ENCODE assay signal across 9 mouse cellular contexts in the genomic region with DNA sequence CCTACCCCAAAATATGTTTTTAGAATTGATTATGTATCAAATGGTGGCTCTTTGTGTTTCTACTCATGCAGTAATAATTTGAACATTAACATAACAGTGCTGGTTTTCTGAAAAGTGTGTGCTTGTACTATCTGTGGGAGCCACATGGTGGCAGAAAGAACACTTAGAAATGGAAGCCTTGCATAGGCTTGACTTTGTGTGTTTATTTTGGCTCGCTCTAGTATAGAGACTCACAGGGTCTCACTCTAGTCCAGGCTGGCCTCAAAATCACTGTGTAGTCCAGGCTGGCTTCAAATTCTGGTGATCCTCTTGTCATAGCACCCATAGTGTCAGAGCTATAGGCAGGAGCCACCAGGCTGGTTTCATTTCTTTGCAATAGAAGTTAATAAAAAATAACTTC. TPM values are rescaled to one million over a fixed set of nuclear protein-coding genes. Genes with fewer than 3 reads are reported as not detected.
DNase-seq lines count a peak whose midpoint lies in the region; ATAC-seq lines count a peak whose summit lies in the region.
"Had no signal": no experiment of that assay in that cellular context is flagged by ENCODE, and none has a peak within 500 bp of the region (broad histone marks: within the 10 kb centered on the region; RNA-seq: fewer than 3 reads in every experiment).

No protein-coding gene starts in this region.

- no peak overlapping the region for H3K4me3 ChIP-seq in forebrain, embryonic 13.5 days
- no peak overlapping the region for H3K4me3 ChIP-seq in forebrain, embryonic 10.5 days
- H3K4me3 ChIP-seq in midbrain, embryonic 11.5 days (ENCODE audit: low read depth, low read length), result no peak overlapping the region
- no peak overlapping the region for H3K4me3 ChIP-seq in midbrain, embryonic 10.5 days
- H3K4me3 ChIP-seq in neural tube, embryonic 15.5 days (replicated peaks), result no peak overlapping the region
- H3K4me3 ChIP-seq: embryonic facial prominence, embryonic 13.5 days had no signal

- no peaks in the 10 kb centered on the region for H3K36me3 ChIP-seq in forebrain, embryonic 13.5 days (ENCODE audit: poor library complexity, severe bottlenecking)
- H3K36me3 ChIP-seq in forebrain, embryonic 10.5 days (replicated peaks), result no peaks in the 10 kb centered on the region
- no peaks in the 10 kb centered on the region for H3K36me3 ChIP-seq in midbrain, embryonic 11.5 days (ENCODE audit: control insufficient read depth, insufficient read depth, low read length)
- no peaks in the 10 kb centered on the region for H3K36me3 ChIP-seq in midbrain, embryonic 10.5 days
- H3K36me3 ChIP-seq in neural tube, embryonic 15.5 days, result peaks cover 3% of the 10 kb centered on the region; the same call in 1 of the 2 replicates
- H3K36me3 ChIP-seq: embryonic facial prominence, embryonic 13.5 days had no signal

- WGBS in forebrain, embryonic 13.5 days, result 89% methylated on average over 1 of the region's 1 CpGs
- 94% methylated on average over 1 of the region's 1 CpGs for WGBS in forebrain, embryonic 10.5 days
- WGBS in midbrain, embryonic 11.5 days, result 92% methylated on average over 1 of the region's 1 CpGs
- 88% methylated on average over 1 of the region's 1 CpGs for WGBS in midbrain, embryonic 10.5 days
- 68% methylated on average over 1 of the region's 1 CpGs for WGBS in neural tube, embryonic 15.5 days

- ATAC-seq in forebrain, embryonic 13.5 days, result peak; percentile 51; the same call in 1 of the 2 replicates
- peak; percentile 42; the same call in 1 of the 2 replicates for ATAC-seq in midbrain, embryonic 11.5 days (ENCODE audit: low FRiP score)
- ATAC-seq in inflammation-experienced regulatory T-cells, adult 6 months, result peak; percentile 66
- ATAC-seq in neural tube, embryonic 15.5 days (ENCODE audit: low FRiP score), result 0 out of 2 replicates have a peak, but pooled peaks have one; percentile 33

- no peaks in the 10 kb centered on the region for H3K9me3 ChIP-seq in forebrain, embryonic 13.5 days (replicated peaks)
- H3K9me3 ChIP-seq in forebrain, embryonic 10.5 days, result no peaks in the 10 kb centered on the region
- H3K9me3 ChIP-seq in midbrain, embryonic 11.5 days (ENCODE audit: control insufficient read depth, low read length), result no peaks in the 10 kb centered on the region
- no peaks in the 10 kb centered on the region for H3K9me3 ChIP-seq in midbrain, embryonic 10.5 days (replicated peaks)
- H3K9me3 ChIP-seq in neural tube, embryonic 15.5 days (replicated peaks), result no peaks in the 10 kb centered on the region
- H3K9me3 ChIP-seq: embryonic facial prominence, embryonic 13.5 days had no signal

- no peaks in the 10 kb centered on the region for H3K27me3 ChIP-seq in forebrain, embryonic 13.5 days
- no peaks in the 10 kb centered on the region for H3K27me3 ChIP-seq in forebrain, embryonic 10.5 days (ENCODE audit: poor library complexity, severe bottlenecking)
- no peaks in the 10 kb centered on the region for H3K27me3 ChIP-seq in midbrain, embryonic 11.5 days (ENCODE audit: control insufficient read depth, insufficient read depth, low read length)
- no peaks in the 10 kb centered on the region for H3K27me3 ChIP-seq in midbrain, embryonic 10.5 days (ENCODE audit: low read depth, poor library complexity, severe bottlenecking)
- no peaks in the 10 kb centered on the region for H3K27me3 ChIP-seq in neural tube, embryonic 15.5 days (replicated peaks)
- H3K27me3 ChIP-seq: embryonic facial prominence, embryonic 13.5 days had no signal

- H3K4me1 ChIP-seq in forebrain, embryonic 13.5 days, result no peaks in the 10 kb centered on the region; the same call in 1 of the 2 replicates
- peaks cover 5% of the 10 kb centered on the region for H3K4me1 ChIP-seq in forebrain, embryonic 10.5 days
- H3K4me1 ChIP-seq in midbrain, embryonic 11.5 days (ENCODE audit: control insufficient read depth, insufficient read depth, low read length), result no peaks in the 10 kb centered on the region
- no peaks in the 10 kb centered on the region for H3K4me1 ChIP-seq in midbrain, embryonic 10.5 days
- H3K4me1 ChIP-seq in neural tube, embryonic 15.5 days, result peaks cover 15% of the 10 kb centered on the region

- no peak overlapping the region for H3K27ac ChIP-seq in forebrain, embryonic 13.5 days
- H3K27ac ChIP-seq in forebrain, embryonic 10.5 days, result no peak overlapping the region
- H3K27ac ChIP-seq in midbrain, embryonic 11.5 days (ENCODE audit: low read depth, low read length), result no peak overlapping the region
- H3K27ac ChIP-seq in midbrain, embryonic 10.5 days (replicated peaks), result no peak overlapping the region
- H3K27ac ChIP-seq in neural tube, embryonic 15.5 days (replicated peaks), result no peak overlapping the region
- H3K27ac ChIP-seq: embryonic facial prominence, embryonic 13.5 days had no signal

- no peak overlapping the region for H3K9ac ChIP-seq in forebrain, embryonic 13.5 days
- no peak overlapping the region for H3K9ac ChIP-seq in midbrain, embryonic 11.5 days (ENCODE audit: low read length)
- no peak overlapping the region for H3K9ac ChIP-seq in neural tube, embryonic 15.5 days (replicated peaks)
- H3K9ac ChIP-seq: embryonic facial prominence, embryonic 13.5 days had no signal

- no peak overlapping the region for H3K4me2 ChIP-seq in forebrain, embryonic 13.5 days
- H3K4me2 ChIP-seq in midbrain, embryonic 11.5 days, result no peak overlapping the region
- H3K4me2 ChIP-seq in neural tube, embryonic 15.5 days, result no peak overlapping the region
- H3K4me2 ChIP-seq: embryonic facial prominence, embryonic 13.5 days had no signal

- no peak for DNase-seq in forebrain, embryonic 10.5 days (ENCODE audit: extremely low spot score, low spot score)
- peak; percentile 69 for DNase-seq in midbrain, embryonic 11.5 days (ENCODE audit: low spot score, missing footprints)
- DNase-seq in midbrain, embryonic 10.5 days (ENCODE audit: low spot score), result no peak
- DNase-seq in left cerebral cortex, adult 11 months (ENCODE audit: low spot score), result no peak
- no peak for DNase-seq in left cerebral cortex, adult 9 months (ENCODE audit: low spot score in 2 of 2)

RNA-seq across cellular contexts. Expression of a gene that starts 39.5 kb away (rescaled TPM):
- 82.4 and 83.0 TPM in 2 replicates for polyA plus RNA-seq in forebrain, embryonic 13.5 days (2015; fragmentation: Nextera tagmentation; extraction: Ambion mirVana)
- polyA plus RNA-seq in forebrain, embryonic 10.5 days (2016; fragmentation: Nextera tagmentation; extraction: Ambion mirVana), result 98.1 and 102 TPM in 2 replicates
- 85.7 and 88.6 TPM in 2 replicates for polyA plus RNA-seq in midbrain, embryonic 11.5 days (2014; fragmentation: Nextera tagmentation; extraction: Ambion mirVana)
- polyA plus RNA-seq in midbrain, embryonic 10.5 days (2016; fragmentation: Nextera tagmentation; extraction: Ambion mirVana), result 109 and 111 TPM in 2 replicates
- polyA plus RNA-seq in inflammation-experienced regulatory T-cells, adult 6 months (2017; shearing (Covaris generic)), result 100 to 1,000 TPM in 2 of 3 experiments, 10 to 100 TPM in 1; 96.1 to 111 (median 106) TPM
- polyA plus RNA-seq in neural tube, embryonic 15.5 days (2015; fragmentation: Nextera tagmentation; extraction: Ambion mirVana), result 56.6 and 86.2 TPM in 2 replicates
